Mouse (Mus musculus) hindbrain, postnatal 0 days (tissue): Measurements from ENCODE around the gene Fat2. TPM values are rescaled to one million over a fixed set of nuclear protein-coding genes. Genes with fewer than 3 reads are reported as not detected.

ENCODE experiments used
- ATAC-seq: fragments of 200-750 bp; cut with Nextera tagmentation; 2 replicates; pipeline ENCODE4 v1.8.0; 2017; ENCODE audit warnings: mild to moderate bottlenecking, moderate TSS enrichment, moderate library complexity
- DNase-seq: peaks from one replicate; pipeline ENCODE4 v3.0.0-alpha.2; 2015; ENCODE audit warnings: low spot score
- H3K27ac ChIP-seq: fragments of 300-500 bp; sonication (generic); 2 replicates; pipeline ENCODE4 v1.5.1; 2014; ENCODE audit warnings: mild to moderate bottlenecking
- H3K27me3 ChIP-seq: fragments of 300-500 bp; sonication (generic); 2 replicates; pipeline ENCODE4 v1.6.1; 2014; ENCODE audit warnings: low read length, mixed read lengths; ENCODE audit not compliant: insufficient read depth
- H3K36me3 ChIP-seq: fragments of 300-500 bp; sonication (generic); 2 replicates; pipeline ENCODE4 v1.6.1; 2014; ENCODE audit warnings: low read length, mixed read lengths; ENCODE audit not compliant: insufficient read depth
- H3K4me1 ChIP-seq: fragments of 300-500 bp; sonication (generic); 2 replicates; pipeline ENCODE4 v1.6.1; 2014; ENCODE audit warnings: antibody characterized with exemption, low read length, mixed read lengths; ENCODE audit not compliant: insufficient read depth
- H3K4me2 ChIP-seq: fragments of 300-500 bp; sonication (generic); 2 replicates; pipeline ENCODE4 v1.6.1; 2014; ENCODE audit warnings: low read depth, mild to moderate bottlenecking, low read length, moderate library complexity, mixed read lengths
- H3K4me3 ChIP-seq: fragments of 300-500 bp; sonication (generic); 2 replicates; pipeline ENCODE4 v1.5.1; 2014; ENCODE audit warnings: low read length
- H3K9ac ChIP-seq: fragments of 300-500 bp; sonication (generic); replicated peaks from 2 replicates; pipeline ENCODE4 v1.6.1; 2014; ENCODE audit warnings: mild to moderate bottlenecking, low read length, moderate library complexity, mixed read lengths
- H3K9me3 ChIP-seq: fragments of 300-500 bp; sonication (generic); 2 replicates; pipeline ENCODE4 v1.6.1; 2016; ENCODE audit warnings: low read length, mixed read lengths
- CTCF ChIP-seq: IDR thresholded peaks from 2 replicates; pipeline ENCODE4 v1.5.1; 2016; ENCODE audit warnings: antibody characterized with exemption, control low read depth, low read depth
- WGBS: fragments of 180-500 bp; shearing (Covaris S2); extraction: QIAGEN DNeasy Blood & Tissue Kit; methylation state at CpG from one replicate; pipeline ENCODE4 v1.1.7; 2014; 5-methylcytosine and 5-hydroxymethylcytosine counted together
- polyA plus RNA-seq: library from polyadenylated mRNA; unstranded; fragments of >200 nt; fragmentation: Nextera tagmentation; extraction: Ambion mirVana; gene quantifications from 2 replicates; pipeline ENCODE4 v1.2.1, GENCODE M21; 2015
- total RNA-seq: library from RNA; depleted of rRNA; stranded (reverse); fragments of >200 nt; gene quantifications from 2 replicates; pipeline ENCODE4 v1.2.3, GENCODE M21; 2014

Gene Fat2
- total and polyA plus RNA-seq, 2 experiments from 2014 or later = 0.78 to 21.0 TPM

GRCm38 (mm10) chr11:55372001-55372400, 35.6 kb upstream of the Fat2 start:
- no peaks in the 10 kb centered on the region for H3K36me3 ChIP-seq
- H3K4me2 ChIP-seq = no peak overlapping the region
- H3K4me1 ChIP-seq = no peaks in the 10 kb centered on the region
- DNase-seq (peak; percentile 21), ATAC-seq (0 out of 2 replicates have a peak, but pooled peaks have one; percentile 47)
- 33% methylated on average over 6 of the region's 6 CpGs for WGBS
- no peak overlapping the region for H3K27ac ChIP-seq
- H3K4me3 ChIP-seq = no peak overlapping the region
- H3K27me3 ChIP-seq = no peaks in the 10 kb centered on the region
- H3K9ac ChIP-seq = no peak overlapping the region
- no peak for TF ChIP-seq CTCF
- H3K9me3 ChIP-seq = no peaks in the 10 kb centered on the region

- no peaks in the 10 kb centered on the region for H3K9me3 ChIP-seq
- H3K27ac ChIP-seq = no peak overlapping the region
- no peaks in the 10 kb centered on the region for H3K4me1 ChIP-seq
- ATAC-seq (no peak), DNase-seq (no peak)
- no peak for TF ChIP-seq CTCF
- no peak overlapping the region for H3K9ac ChIP-seq
- no peak overlapping the region for H3K4me2 ChIP-seq
- 61% methylated on average over 6 of the region's 6 CpGs for WGBS
- no peaks in the 10 kb centered on the region for H3K27me3 ChIP-seq
- no peak overlapping the region for H3K4me3 ChIP-seq
- no peaks in the 10 kb centered on the region for H3K36me3 ChIP-seq
Measured at GRCm38 (mm10) chr11:55369093-55369471, 32.7 kb upstream of the Fat2 start.

- no peak for ATAC-seq
- WGBS = 76% methylated on average over 4 of the region's 4 CpGs
Measured at GRCm38 (mm10) chr11:55368388-55369092, 32.2 kb upstream of the Fat2 start.

GRCm38 (mm10) chr11:55367783-55368182, 31.4 kb upstream of the Fat2 start:
- no peak overlapping the region for H3K9ac ChIP-seq
- H3K36me3 ChIP-seq = no peaks in the 10 kb centered on the region
- H3K9me3 ChIP-seq = no peaks in the 10 kb centered on the region
- no peaks in the 10 kb centered on the region for H3K4me1 ChIP-seq
- no peak overlapping the region for H3K27ac ChIP-seq
- WGBS = 65% methylated on average over 10 of the region's 10 CpGs
- no peak for DNase-seq
- no peak overlapping the region for H3K4me2 ChIP-seq
- no peak for TF ChIP-seq CTCF
- no peak for ATAC-seq
- no peaks in the 10 kb centered on the region for H3K27me3 ChIP-seq
- H3K4me3 ChIP-seq = no peak overlapping the region

More at GRCm38 (mm10) chr11:55368388-55369092, 32.2 kb upstream of the Fat2 start:
- no peak overlapping the region for H3K4me2 ChIP-seq
- no peak overlapping the region for H3K4me3 ChIP-seq
- H3K9ac ChIP-seq = no peak overlapping the region
- TF ChIP-seq CTCF = no peak
- H3K27me3 ChIP-seq = no peaks in the 10 kb centered on the region
- no peaks in the 10 kb centered on the region for H3K36me3 ChIP-seq
- no peaks in the 10 kb centered on the region for H3K9me3 ChIP-seq
- no peaks in the 10 kb centered on the region for H3K4me1 ChIP-seq
- no peak for DNase-seq
- no peak overlapping the region for H3K27ac ChIP-seq

- WGBS = 80% methylated on average over 5 of the region's 5 CpGs
- DNase-seq (no peak), ATAC-seq (no peak)
- Histone ChIP-seq H3K9me3 (no peaks in the 10 kb centered on the region), H3K4me1 (no peaks in the 10 kb centered on the region), H3K36me3 (no peaks in the 10 kb centered on the region), H3K4me3 (no peak overlapping the region), H3K27me3 (no peaks in the 10 kb centered on the region), H3K9ac (no peak overlapping the region), H3K27ac (no peak overlapping the region), H3K4me2 (no peak overlapping the region)
- TF ChIP-seq CTCF = no peak
Measured at GRCm38 (mm10) chr11:55365840-55366239, 29.5 kb upstream of the Fat2 start.

- Histone ChIP-seq H3K9ac (no peak overlapping the region), H3K4me1 (no peaks in the 10 kb centered on the region), H3K27me3 (no peaks in the 10 kb centered on the region), H3K27ac (no peak overlapping the region), H3K36me3 (no peaks in the 10 kb centered on the region), H3K4me2 (no peak overlapping the region), H3K9me3 (no peaks in the 10 kb centered on the region), H3K4me3 (no peak overlapping the region)
- WGBS = 70% methylated on average over 4 of the region's 4 CpGs
- DNase-seq (no peak), ATAC-seq (no peak)
- TF ChIP-seq CTCF = no peak
Measured at GRCm38 (mm10) chr11:55365242-55365641, 28.9 kb upstream of the Fat2 start.

GRCm38 (mm10) chr11:55364662-55365061, 28.3 kb upstream of the Fat2 start:
- 64% methylated on average over 3 of the region's 3 CpGs for WGBS
- H3K36me3 ChIP-seq = no peaks in the 10 kb centered on the region
- no peak overlapping the region for H3K4me3 ChIP-seq
- DNase-seq = no peak
- no peaks in the 10 kb centered on the region for H3K4me1 ChIP-seq
- no peak for ATAC-seq
- no peak for TF ChIP-seq CTCF
- H3K9ac ChIP-seq = no peak overlapping the region
- H3K4me2 ChIP-seq = no peak overlapping the region
- H3K9me3 ChIP-seq = no peaks in the 10 kb centered on the region
- no peak overlapping the region for H3K27ac ChIP-seq
- no peaks in the 10 kb centered on the region for H3K27me3 ChIP-seq
